Mouse (Mus musculus) stomach, embryonic 16.5 days (tissue): ENCODE data around the gene Eftud2. TPM values are rescaled to one million over a fixed set of nuclear protein-coding genes. Genes with fewer than 3 reads are reported as not detected.

ENCODE experiments used
- ATAC-seq: fragments of 200-750 bp; cut with Nextera tagmentation; 2 replicates; pipeline ENCODE4 v1.8.0; 2017; ENCODE audit warnings: moderate number of reproducible peaks, moderate TSS enrichment; ENCODE audit not compliant: insufficient read depth, low FRiP score
- H3K27ac ChIP-seq: fragments of 300-500 bp; sonication (generic); 2 replicates; pipeline ENCODE4 v1.5.1; 2014; ENCODE audit warnings: low read length
- H3K27me3 ChIP-seq: fragments of 300-500 bp; sonication (generic); 2 replicates; pipeline ENCODE4 v1.6.1; 2014; ENCODE audit warnings: low read length, control low read depth, mixed read lengths; ENCODE audit not compliant: control insufficient read depth, insufficient read depth
- H3K36me3 ChIP-seq: fragments of 300-500 bp; sonication (generic); 2 replicates; pipeline ENCODE4 v1.6.1; 2014; ENCODE audit warnings: low read length; ENCODE audit not compliant: control insufficient read depth, insufficient read depth
- H3K4me1 ChIP-seq: fragments of 300-500 bp; sonication (generic); 2 replicates; pipeline ENCODE4 v1.6.1; 2014; ENCODE audit warnings: low read length, control low read depth, mixed read lengths; ENCODE audit not compliant: control insufficient read depth, insufficient read depth
- H3K4me2 ChIP-seq: fragments of 300-500 bp; sonication (generic); 2 replicates; pipeline ENCODE4 v1.6.1; 2014; ENCODE audit warnings: low read depth, low read length, mixed read lengths
- H3K4me3 ChIP-seq: fragments of 300-500 bp; sonication (generic); replicated peaks from 2 replicates; pipeline ENCODE4 v1.5.1; 2014; ENCODE audit warnings: mild to moderate bottlenecking, low read length
- H3K9ac ChIP-seq: fragments of 300-500 bp; sonication (generic); 2 replicates; pipeline ENCODE4 v1.6.1; 2014; ENCODE audit warnings: low read length
- H3K9me3 ChIP-seq: fragments of 300-500 bp; sonication (generic); replicated peaks from 2 replicates; pipeline ENCODE4 v1.6.1; 2016; ENCODE audit warnings: low read length, control low read depth; ENCODE audit not compliant: control insufficient read depth
- WGBS: fragments of 180-500 bp; shearing (Covaris S2); extraction: QIAGEN DNeasy Blood & Tissue Kit; methylation state at CpG from one replicate; pipeline ENCODE4 v1.1.7; 2014; 5-methylcytosine and 5-hydroxymethylcytosine counted together
- polyA plus RNA-seq: library from polyadenylated mRNA; unstranded; fragments of >200 nt; fragmentation: Nextera tagmentation; extraction: Ambion mirVana; gene quantifications from 2 replicates; pipeline ENCODE4 v1.2.1, GENCODE M21; 2015

Eftud2 gene
- polyA plus RNA-seq, 1 experiment from 2014 or later, result 138 TPM

GRCm38 (mm10) chr11:102855941-102856340 lies 24.8 kb downstream of the Eftud2 start:
- Histone ChIP-seq H3K4me2 (no peak overlapping the region), H3K4me1 (no peaks in the 10 kb centered on the region), H3K36me3 (peaks cover 17% of the 10 kb centered on the region), H3K27me3 (no peaks in the 10 kb centered on the region), H3K9ac (no peak overlapping the region), H3K4me3 (no peak overlapping the region), H3K27ac (no peak overlapping the region), H3K9me3 (no peaks in the 10 kb centered on the region; the same call in 1 of the 2 replicates)
- no peak for ATAC-seq
- WGBS, result 81% methylated on average over 6 of the region's 6 CpGs

DNA sequence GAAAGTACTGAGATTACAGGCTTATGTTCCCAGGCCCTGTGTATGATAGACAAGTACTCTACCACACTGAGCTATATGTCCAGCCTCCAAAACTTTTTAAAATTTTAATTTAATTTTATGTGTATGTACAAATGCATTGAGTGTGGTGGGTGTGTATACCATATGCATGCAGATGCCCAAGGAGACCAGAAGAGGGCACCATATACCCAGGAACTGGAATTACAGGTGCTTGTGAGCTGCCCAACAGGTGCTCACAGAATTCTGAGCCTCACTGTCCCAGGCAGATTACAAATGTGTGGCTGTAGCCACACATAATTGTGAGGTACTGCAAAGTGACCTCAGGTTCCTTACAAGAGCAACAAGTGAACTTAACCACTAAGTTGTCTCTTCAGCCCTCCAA lies 27.0 kb downstream of the Eftud2 start:
- no peak overlapping the region for H3K9ac ChIP-seq
- no peak for ATAC-seq
- no peaks in the 10 kb centered on the region for H3K27me3 ChIP-seq
- H3K9me3 ChIP-seq, result no peaks in the 10 kb centered on the region; the same call in 1 of the 2 replicates
- no peaks in the 10 kb centered on the region for H3K4me1 ChIP-seq
- no peak overlapping the region for H3K4me3 ChIP-seq
- peaks cover 12% of the 10 kb centered on the region for H3K36me3 ChIP-seq
- H3K27ac ChIP-seq, result no peak overlapping the region
- H3K4me2 ChIP-seq, result no peak overlapping the region

DNA sequence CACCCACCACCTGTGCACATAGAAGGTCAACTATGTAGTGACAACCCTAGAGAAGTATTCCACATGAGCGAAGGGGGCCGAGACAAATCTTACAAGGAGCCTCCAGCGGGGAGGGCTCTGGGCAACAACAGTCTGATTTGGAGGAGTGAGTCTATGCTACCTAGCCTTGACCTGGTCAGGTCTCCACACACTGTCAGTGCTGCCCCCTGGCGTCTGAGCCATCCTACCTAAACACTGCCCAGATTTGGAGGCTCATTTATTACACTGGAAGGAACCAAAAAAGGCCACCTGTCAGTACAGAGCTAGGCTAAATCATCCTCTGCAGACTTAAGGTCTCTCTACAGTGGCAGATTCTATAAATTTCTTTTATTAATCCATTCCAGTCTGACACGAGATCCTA lies 28.9 kb downstream of the Eftud2 start:
- peaks cover 7% of the 10 kb centered on the region for H3K36me3 ChIP-seq
- no peak overlapping the region for H3K27ac ChIP-seq
- peak; percentile 62; the same call in 1 of the 2 replicates for ATAC-seq
- no peak overlapping the region for H3K4me3 ChIP-seq
- no peaks in the 10 kb centered on the region for H3K27me3 ChIP-seq
- no peak overlapping the region for H3K9ac ChIP-seq
- no peaks in the 10 kb centered on the region for H3K4me1 ChIP-seq
- WGBS, result 66% methylated on average over 5 of the region's 5 CpGs
- H3K9me3 ChIP-seq, result no peaks in the 10 kb centered on the region; the same call in 1 of the 2 replicates
- H3K4me2 ChIP-seq, result no peak overlapping the region

DNA sequence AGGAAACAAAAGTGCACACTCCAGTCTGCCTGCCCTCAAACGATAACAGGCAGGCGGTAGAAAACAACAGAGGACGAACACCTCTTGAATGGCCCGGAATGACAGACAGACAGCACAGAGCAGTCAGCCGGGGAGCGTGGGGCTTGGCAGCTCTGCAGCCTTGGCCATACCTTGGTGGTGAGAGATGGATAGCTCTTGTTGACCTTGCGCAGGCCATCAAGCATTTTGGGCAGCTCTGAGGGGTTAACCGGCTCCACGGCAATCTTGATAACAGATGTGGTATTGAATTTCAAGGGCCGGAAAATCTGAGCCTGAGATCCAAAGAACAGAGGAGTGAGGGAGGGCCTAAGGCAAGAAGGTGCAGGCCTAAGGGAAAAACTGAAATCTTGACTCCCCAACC lies 34.9 kb downstream of the Eftud2 start:
- no peak for ATAC-seq
- H3K27me3 ChIP-seq, result no peaks in the 10 kb centered on the region
- peaks cover 15% of the 10 kb centered on the region; the same call in 1 of the 2 replicates for H3K36me3 ChIP-seq
- no peak overlapping the region for H3K4me2 ChIP-seq
- no peak overlapping the region for H3K4me3 ChIP-seq
- H3K4me1 ChIP-seq, result no peaks in the 10 kb centered on the region
- H3K27ac ChIP-seq, result no peak overlapping the region
- no peak overlapping the region for H3K9ac ChIP-seq
- 72% methylated on average over 10 of the region's 10 CpGs for WGBS
- no peaks in the 10 kb centered on the region for H3K9me3 ChIP-seq

DNA sequence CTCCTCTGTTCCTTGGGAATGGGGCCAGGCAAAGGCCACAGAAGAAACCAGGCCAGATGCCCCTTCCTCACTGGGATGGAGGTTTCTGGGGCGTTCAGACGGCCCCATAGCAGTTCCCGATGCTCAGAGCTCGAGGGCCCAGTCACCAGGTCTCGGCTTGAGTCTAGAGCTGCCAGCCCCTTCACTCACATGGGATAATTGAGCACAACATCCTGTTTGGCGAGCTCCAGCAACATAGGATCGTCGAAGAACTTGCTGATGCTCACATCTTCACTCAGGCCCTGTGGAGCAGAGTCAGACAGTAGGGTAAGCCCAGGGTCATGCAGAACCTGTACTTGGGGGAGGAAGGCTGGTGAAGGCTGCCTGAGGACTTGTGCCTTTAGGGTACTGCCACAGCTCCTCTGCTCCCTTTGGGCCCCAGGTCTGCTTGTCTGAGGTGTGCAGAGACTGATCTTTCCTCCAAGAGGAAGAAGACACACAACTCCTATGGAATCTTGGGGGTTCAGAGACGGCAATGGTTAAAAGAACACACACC lies 42.1 kb downstream of the Eftud2 start:
- Histone ChIP-seq H3K4me1 (no peaks in the 10 kb centered on the region), H3K4me3 (no peak overlapping the region), H3K9me3 (no peaks in the 10 kb centered on the region), H3K36me3 (no peaks in the 10 kb centered on the region), H3K4me2 (no peak overlapping the region), H3K27me3 (no peaks in the 10 kb centered on the region), H3K27ac (peak overlapping the region; percentile 13; the same call in 1 of the 2 replicates), H3K9ac (peak overlapping the region; percentile 1; the same call in 1 of the 2 replicates)
- WGBS, result 81% methylated on average over 9 of the region's 9 CpGs
- no peak for ATAC-seq

- ATAC-seq, result no peak; the same call in 1 of the 2 replicates
- 77% methylated on average over 2 of the region's 2 CpGs for WGBS
- H3K4me3 ChIP-seq, result no peak overlapping the region
- H3K4me1 ChIP-seq, result no peaks in the 10 kb centered on the region
- no peaks in the 10 kb centered on the region for H3K27me3 ChIP-seq
- H3K9ac ChIP-seq, result no peak overlapping the region
- no peak overlapping the region for H3K4me2 ChIP-seq
- H3K36me3 ChIP-seq, result no peaks in the 10 kb centered on the region
- no peaks in the 10 kb centered on the region for H3K9me3 ChIP-seq
- H3K27ac ChIP-seq, result no peak overlapping the region
Measured at GRCm38 (mm10) chr11:102838126-102838525, 42.7 kb downstream of the Eftud2 start.

DNA sequence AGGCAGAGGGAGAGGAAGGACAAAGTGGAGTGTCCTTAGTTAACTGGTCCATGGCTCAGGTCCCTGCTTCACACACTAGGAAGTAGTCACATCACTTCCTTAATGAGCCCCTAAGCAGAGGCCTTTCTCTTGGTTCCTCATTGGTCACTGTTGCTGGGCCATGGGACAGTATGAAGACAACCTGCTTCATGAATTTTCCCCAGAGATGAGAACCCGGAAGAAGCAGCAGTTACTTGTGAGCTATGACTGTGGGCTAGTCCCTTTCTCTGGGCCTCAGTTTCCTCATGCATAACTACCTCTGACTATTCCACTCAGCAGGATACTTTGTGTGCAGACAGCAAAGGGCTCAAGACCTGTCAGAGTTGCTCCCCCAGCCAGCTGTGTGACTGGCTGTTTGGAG lies 43.4 kb downstream of the Eftud2 start:
- 91% methylated on average over 1 of the region's 1 CpGs for WGBS
- Histone ChIP-seq H3K4me3 (no peak overlapping the region), H3K27me3 (no peaks in the 10 kb centered on the region), H3K9me3 (no peaks in the 10 kb centered on the region), H3K27ac (0 out of 2 replicates have a peak overlapping the region, but pooled peaks have one; percentile 8), H3K36me3 (no peaks in the 10 kb centered on the region), H3K9ac (no peak overlapping the region), H3K4me1 (peaks cover 3% of the 10 kb centered on the region; the same call in 1 of the 2 replicates), H3K4me2 (no peak overlapping the region)
- ATAC-seq, result no peak

DNA sequence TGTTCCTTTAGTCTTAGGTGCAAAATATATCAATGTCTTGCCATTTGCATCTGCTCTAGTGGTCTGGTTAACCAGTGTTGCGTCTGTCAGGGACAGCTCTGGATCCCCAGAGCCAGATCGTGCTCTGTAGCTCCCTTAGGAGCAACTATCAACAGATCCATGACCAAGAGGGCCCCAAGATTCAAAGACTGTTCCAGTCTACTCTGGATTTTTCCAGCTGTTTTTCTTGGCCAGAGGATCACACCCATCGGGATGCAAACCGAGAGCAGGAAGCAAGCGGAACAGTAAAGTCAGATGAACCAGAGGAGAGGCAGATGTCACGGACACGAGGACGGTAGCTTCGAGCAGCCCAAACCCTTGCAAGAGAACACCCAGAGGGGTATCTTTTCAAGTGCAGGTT lies 44.6 kb downstream of the Eftud2 start:
- no peaks in the 10 kb centered on the region for H3K36me3 ChIP-seq
- no peaks in the 10 kb centered on the region for H3K9me3 ChIP-seq
- no peaks in the 10 kb centered on the region for H3K27me3 ChIP-seq
- no peak overlapping the region for H3K4me3 ChIP-seq
- ATAC-seq, result no peak
- H3K4me2 ChIP-seq, result no peak overlapping the region
- no peak overlapping the region for H3K27ac ChIP-seq
- peaks cover 5% of the 10 kb centered on the region; the same call in 1 of the 2 replicates for H3K4me1 ChIP-seq
- 83% methylated on average over 9 of the region's 9 CpGs for WGBS
- H3K9ac ChIP-seq, result no peak overlapping the region

- Histone ChIP-seq H3K9ac (no peak within 1 kb of the TSS), H3K9me3 (no peaks in the 10 kb centered on the region), H3K36me3 (no peaks in the 10 kb centered on the region), H3K4me2 (no peak within 1 kb of the TSS), H3K27me3 (no peaks in the 10 kb centered on the region), H3K27ac (peak within 1 kb of the TSS; percentile 17; the same call in 1 of the 2 replicates), H3K4me3 (no peak within 1 kb of the TSS), H3K4me1 (peaks cover 5% of the 10 kb centered on the region; the same call in 1 of the 2 replicates)
- WGBS, result 65% methylated on average over 4 of the region's 4 CpGs
- ATAC-seq, result no peak
Measured at GRCm38 (mm10) chr11:102835549-102835948, 45.2 kb downstream of the Eftud2 start, which contains the start of gene Higd1b. Gene Higd1b, plus strand, starts transcription at chr11:102835849.
